Mouse (Mus musculus): ENCODE results near the gene Rab3il1. TPM values are rescaled to one million over a fixed set of nuclear protein-coding genes. Genes with fewer than 3 reads are reported as not detected.

Rab3il1 gene
- polyA plus RNA-seq, 1 experiment from 2014 or later = 35.7 TPM

DNA sequence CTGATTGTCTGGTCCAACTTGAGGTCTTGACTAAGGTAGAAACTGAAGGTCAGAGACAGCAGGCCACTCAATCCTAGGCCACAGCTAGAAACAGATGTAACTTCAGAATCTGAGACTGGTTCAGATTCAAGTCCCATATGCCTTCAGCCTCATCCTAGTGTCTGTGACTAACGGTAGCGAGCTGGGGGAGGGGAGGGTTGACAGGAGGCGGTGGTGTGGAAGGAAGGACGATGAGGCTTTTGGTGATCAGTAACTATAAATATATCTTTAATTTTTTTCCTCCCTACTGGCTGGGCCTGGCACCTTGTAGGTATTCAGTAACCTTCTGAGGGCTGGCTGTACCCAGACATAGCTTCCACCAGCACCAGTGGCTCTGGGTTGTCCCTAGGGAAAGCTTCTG is 14.0 kb downstream of the Rab3il1 start:
- DNase-seq (ENCODE audit: low spot score) = no peak
- Histone ChIP-seq H3K27me3 (ENCODE audit: control insufficient read depth, insufficient read depth, low read length) (peaks cover 7% of the 10 kb centered on the region; the same call in 1 of the 2 replicates), H3K4me3 (ENCODE audit: low read depth, low read length) (no peak overlapping the region), H3K27ac (ENCODE audit: low read depth, low read length) (no peak overlapping the region), H3K4me1 (replicated peaks; ENCODE audit: control insufficient read depth, insufficient read depth, low read length) (peaks cover 6% of the 10 kb centered on the region; the same call in 1 of the 2 replicates), H3K9me3 (ENCODE audit: control insufficient read depth, low read length) (no peaks in the 10 kb centered on the region), H3K4me2 (replicated peaks; ENCODE audit: low read depth, low read length) (no peak overlapping the region), H3K36me3 (ENCODE audit: control insufficient read depth, insufficient read depth, low read length) (no peaks in the 10 kb centered on the region), H3K9ac (ENCODE audit: low read depth, low read length) (no peak overlapping the region)
- no peak for ATAC-seq (ENCODE audit: low FRiP score)
- WGBS = 71% methylated on average over 4 of the region's 4 CpGs

GRCm38 (mm10) chr19:10016151-10016550 is 14.7 kb downstream of the Rab3il1 start:
- Histone ChIP-seq H3K9ac (ENCODE audit: low read depth, low read length) (no peak overlapping the region), H3K27me3 (ENCODE audit: control insufficient read depth, insufficient read depth, low read length) (peaks cover 7% of the 10 kb centered on the region; the same call in 1 of the 2 replicates), H3K4me3 (ENCODE audit: low read depth, low read length) (no peak overlapping the region), H3K36me3 (ENCODE audit: control insufficient read depth, insufficient read depth, low read length) (no peaks in the 10 kb centered on the region), H3K4me2 (replicated peaks; ENCODE audit: low read depth, low read length) (no peak overlapping the region), H3K4me1 (replicated peaks; ENCODE audit: control insufficient read depth, insufficient read depth, low read length) (peaks cover 6% of the 10 kb centered on the region; the same call in 1 of the 2 replicates), H3K9me3 (ENCODE audit: control insufficient read depth, low read length) (no peaks in the 10 kb centered on the region), H3K27ac (ENCODE audit: low read depth, low read length) (no peak overlapping the region)
- DNase-seq (ENCODE audit: low spot score) (no peak), ATAC-seq (ENCODE audit: low FRiP score) (no peak)
- WGBS = 88% methylated on average over 4 of the region's 4 CpGs

- DNase-seq (ENCODE audit: low spot score) (peak; percentile 92), ATAC-seq (ENCODE audit: low FRiP score) (peak; percentile 98)
- no peaks in the 10 kb centered on the region for H3K9me3 ChIP-seq (ENCODE audit: control insufficient read depth, low read length)
- H3K9ac ChIP-seq (ENCODE audit: low read depth, low read length) = peak overlapping the region; percentile 49
- peaks cover 6% of the 10 kb centered on the region; the same call in 1 of the 2 replicates for H3K4me1 ChIP-seq (replicated peaks; ENCODE audit: control insufficient read depth, insufficient read depth, low read length)
- 6% methylated on average over 44 of the region's 44 CpGs for WGBS
- H3K27ac ChIP-seq (ENCODE audit: low read depth, low read length) = peak overlapping the region; percentile 6
- H3K36me3 ChIP-seq (ENCODE audit: control insufficient read depth, insufficient read depth, low read length) = no peaks in the 10 kb centered on the region
- peak overlapping the region; percentile 41 for H3K4me3 ChIP-seq (ENCODE audit: low read depth, low read length)
- peak overlapping the region; percentile 69 for H3K4me2 ChIP-seq (replicated peaks; ENCODE audit: low read depth, low read length)
- peaks cover 7% of the 10 kb centered on the region; the same call in 1 of the 2 replicates for H3K27me3 ChIP-seq (ENCODE audit: control insufficient read depth, insufficient read depth, low read length)
Measured at GRCm38 (mm10) chr19:10017637-10018526, 16.4 kb downstream of the Rab3il1 start.

- ATAC-seq (ENCODE audit: low FRiP score) (no peak), DNase-seq (ENCODE audit: low spot score) (no peak)
Measured at GRCm38 (mm10) chr19:10018527-10018818, 17.0 kb downstream of the Rab3il1 start.

GRCm38 (mm10) chr19:10019214-10019760 is 17.8 kb downstream of the Rab3il1 start:
- Histone ChIP-seq H3K9ac (ENCODE audit: low read depth, low read length) (no peak overlapping the region), H3K27me3 (ENCODE audit: control insufficient read depth, insufficient read depth, low read length) (peaks cover 7% of the 10 kb centered on the region; the same call in 1 of the 2 replicates), H3K36me3 (ENCODE audit: control insufficient read depth, insufficient read depth, low read length) (no peaks in the 10 kb centered on the region), H3K4me3 (ENCODE audit: low read depth, low read length) (peak overlapping the region; percentile 41), H3K4me1 (replicated peaks; ENCODE audit: control insufficient read depth, insufficient read depth, low read length) (peaks cover 3% of the 10 kb centered on the region; the same call in 1 of the 2 replicates), H3K4me2 (replicated peaks; ENCODE audit: low read depth, low read length) (peak overlapping the region; percentile 69), H3K9me3 (ENCODE audit: control insufficient read depth, low read length) (no peaks in the 10 kb centered on the region), H3K27ac (ENCODE audit: low read depth, low read length) (no peak overlapping the region)
- WGBS = 71% methylated on average over 4 of the region's 4 CpGs
- no peak for ATAC-seq (ENCODE audit: low FRiP score)
- DNase-seq (ENCODE audit: low spot score) = no peak

More at GRCm38 (mm10) chr19:10018527-10018818, 17.0 kb downstream of the Rab3il1 start:
- H3K9ac ChIP-seq (ENCODE audit: low read depth, low read length) = peak overlapping the region; percentile 49
- peak overlapping the region; percentile 69 for H3K4me2 ChIP-seq (replicated peaks; ENCODE audit: low read depth, low read length)
- peak overlapping the region; percentile 6; the same call in 1 of the 2 replicates for H3K27ac ChIP-seq (ENCODE audit: low read depth, low read length)
- peak overlapping the region; percentile 41 for H3K4me3 ChIP-seq (ENCODE audit: low read depth, low read length)
- peaks cover 7% of the 10 kb centered on the region; the same call in 1 of the 2 replicates for H3K27me3 ChIP-seq (ENCODE audit: control insufficient read depth, insufficient read depth, low read length)
- 6% methylated on average over 3 of the region's 3 CpGs for WGBS
- peaks cover 3% of the 10 kb centered on the region; the same call in 1 of the 2 replicates for H3K4me1 ChIP-seq (replicated peaks; ENCODE audit: control insufficient read depth, insufficient read depth, low read length)
- H3K36me3 ChIP-seq (ENCODE audit: control insufficient read depth, insufficient read depth, low read length) = no peaks in the 10 kb centered on the region
- H3K9me3 ChIP-seq (ENCODE audit: control insufficient read depth, low read length) = no peaks in the 10 kb centered on the region

DNA sequence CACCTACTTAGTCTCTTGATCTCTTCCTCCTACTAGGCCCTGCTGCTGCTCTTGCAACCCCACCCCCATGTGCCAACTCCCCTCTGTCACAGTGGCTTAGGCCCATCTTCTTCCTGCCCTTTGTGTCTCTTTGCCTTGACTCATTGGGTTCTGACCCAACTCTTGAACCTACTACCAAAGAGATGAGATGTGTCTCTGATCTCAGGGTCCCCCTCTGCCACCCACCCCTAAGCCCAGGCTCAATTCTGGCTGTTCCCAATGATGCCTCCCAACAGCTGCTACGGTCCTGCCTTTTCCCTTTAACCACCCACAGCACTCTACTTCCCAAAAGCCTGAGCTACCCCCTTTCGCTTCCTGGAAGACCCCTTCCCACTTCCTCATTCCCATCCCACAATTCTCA is 20.5 kb downstream of the Rab3il1 start:
- no peak overlapping the region for H3K4me3 ChIP-seq (ENCODE audit: low read depth, low read length)
- no peak for ATAC-seq (ENCODE audit: low FRiP score)
- H3K9me3 ChIP-seq (ENCODE audit: control insufficient read depth, low read length) = no peaks in the 10 kb centered on the region
- no peak overlapping the region for H3K9ac ChIP-seq (ENCODE audit: low read depth, low read length)
- no peak overlapping the region for H3K4me2 ChIP-seq (replicated peaks; ENCODE audit: low read depth, low read length)
- peaks cover 3% of the 10 kb centered on the region; the same call in 1 of the 2 replicates for H3K4me1 ChIP-seq (replicated peaks; ENCODE audit: control insufficient read depth, insufficient read depth, low read length)
- no peak for DNase-seq (ENCODE audit: low spot score)
- H3K27me3 ChIP-seq (ENCODE audit: control insufficient read depth, insufficient read depth, low read length) = peaks cover 7% of the 10 kb centered on the region; the same call in 1 of the 2 replicates
- no peaks in the 10 kb centered on the region for H3K36me3 ChIP-seq (ENCODE audit: control insufficient read depth, insufficient read depth, low read length)
- H3K27ac ChIP-seq (ENCODE audit: low read depth, low read length) = no peak overlapping the region
- WGBS = 92% methylated on average over 2 of the region's 2 CpGs

- no peak for ATAC-seq (ENCODE audit: low FRiP score)
- no peak overlapping the region for H3K4me2 ChIP-seq (replicated peaks; ENCODE audit: low read depth, low read length)
- H3K9ac ChIP-seq (ENCODE audit: low read depth, low read length) = no peak overlapping the region
- peaks cover 7% of the 10 kb centered on the region; the same call in 1 of the 2 replicates for H3K27me3 ChIP-seq (ENCODE audit: control insufficient read depth, insufficient read depth, low read length)
- no peak overlapping the region for H3K4me3 ChIP-seq (ENCODE audit: low read depth, low read length)
- H3K4me1 ChIP-seq (replicated peaks; ENCODE audit: control insufficient read depth, insufficient read depth, low read length) = peaks cover 3% of the 10 kb centered on the region; the same call in 1 of the 2 replicates
- WGBS = 63% methylated on average over 5 of the region's 5 CpGs
- H3K27ac ChIP-seq (ENCODE audit: low read depth, low read length) = no peak overlapping the region
- no peaks in the 10 kb centered on the region for H3K36me3 ChIP-seq (ENCODE audit: control insufficient read depth, insufficient read depth, low read length)
- H3K9me3 ChIP-seq (ENCODE audit: control insufficient read depth, low read length) = no peaks in the 10 kb centered on the region
- DNase-seq (ENCODE audit: low spot score) = no peak
Measured at GRCm38 (mm10) chr19:10022414-10023303, 21.2 kb downstream of the Rab3il1 start.

DNA sequence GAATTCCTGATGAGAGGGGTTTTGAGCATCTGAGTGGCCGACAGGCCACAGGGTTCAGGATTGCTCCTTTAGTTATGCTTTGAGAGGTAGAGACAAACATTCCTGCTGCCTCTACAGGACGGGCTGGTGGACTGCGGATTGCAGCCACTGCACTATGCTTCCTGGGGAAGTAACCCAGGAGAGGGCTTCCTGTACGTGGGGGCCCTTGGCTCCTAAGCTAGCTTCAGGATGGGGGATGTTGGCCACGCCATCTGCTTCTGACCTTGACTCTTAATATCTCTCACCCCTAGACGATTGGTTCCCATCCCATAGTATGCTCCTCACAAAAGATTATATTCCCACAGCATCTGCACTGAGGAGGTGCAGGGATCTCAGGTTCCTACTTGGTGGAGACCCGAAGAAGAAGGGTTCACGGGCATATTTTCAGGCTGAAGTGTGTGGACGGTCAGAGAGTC is 21.9 kb downstream of the Rab3il1 start:
- Histone ChIP-seq H3K27me3 (ENCODE audit: control insufficient read depth, insufficient read depth, low read length) (peaks cover 7% of the 10 kb centered on the region; the same call in 1 of the 2 replicates), H3K4me3 (ENCODE audit: low read depth, low read length) (no peak overlapping the region), H3K4me2 (replicated peaks; ENCODE audit: low read depth, low read length) (no peak overlapping the region), H3K9ac (ENCODE audit: low read depth, low read length) (no peak overlapping the region), H3K9me3 (ENCODE audit: control insufficient read depth, low read length) (no peaks in the 10 kb centered on the region), H3K4me1 (replicated peaks; ENCODE audit: control insufficient read depth, insufficient read depth, low read length) (peaks cover 3% of the 10 kb centered on the region; the same call in 1 of the 2 replicates), H3K36me3 (ENCODE audit: control insufficient read depth, insufficient read depth, low read length) (no peaks in the 10 kb centered on the region), H3K27ac (ENCODE audit: low read depth, low read length) (no peak overlapping the region)
- WGBS = 69% methylated on average over 9 of the region's 9 CpGs
- no peak for DNase-seq (ENCODE audit: low spot score)
- ATAC-seq (ENCODE audit: low FRiP score) = no peak

Measured in hindbrain, embryonic 11.5 days (tissue).